Mouse (Mus musculus): ENCODE data around the gene Ebpl. TPM values are rescaled to one million over a fixed set of nuclear protein-coding genes. Genes with fewer than 3 reads are reported as not detected.
"Not testable (repeated sequence)": the region's sequence is repeated elsewhere in the genome, so short reads cannot be mapped to it uniquely, and the experiment has no call there.

The Ebpl gene
- total and polyA plus RNA-seq, 3 experiments = 3.6 to 12.9 (median 4.8) TPM

GRCm38 (mm10) chr14:61327007-61327406, 33.2 kb downstream of the Ebpl start:
- H3K4me1 ChIP-seq (ENCODE audit: control insufficient read depth in 1 of 2, insufficient read depth in 2 of 2) = peaks cover 3 to 21% of the 10 kb centered on the region in 2 experiments; a peak in 3 of 4 replicates
- not testable (repeated sequence) for H3K4me2 ChIP-seq (ENCODE audit: insufficient read depth, low read depth, poor library complexity, severe bottlenecking)

GRCm38 (mm10) chr14:61322740-61323139, 37.5 kb downstream of the Ebpl start:
- H3K36me3 ChIP-seq (replicated peaks in 1 of 2; ENCODE audit: control insufficient read depth in 1 of 2, insufficient read depth in 1 of 2, low read length in 1 of 2) = no peaks in the 10 kb centered on the region
- no peaks in the 10 kb centered on the region for H3K27me3 ChIP-seq (replicated peaks)
- in situ Hi-C loops (cut with MboI; ENCODE audit: low pct_ligation_motif_present, low pct_unique_long_range_greater_than_20kb, low sequenced_read_pairs) = no loop called here
- no peak overlapping the region for H3K4me3 ChIP-seq (replicated peaks in 1 of 3; ENCODE audit: low read depth in 2 of 3, low read length in 2 of 3, poor library complexity in 1 of 3)
- no peak for DNase-seq (ENCODE audit: extremely low read depth)
- dilution Hi-C loops (cut with MboI; ENCODE audit: extremely low pct_ligation_motif_present, extremely low pct_unique_long_range_greater_than_20kb, low sequenced_read_pairs) = no loop called here
- H3K9ac ChIP-seq (ENCODE audit: insufficient read depth, low read depth) = no peak overlapping the region
- TF ChIP-seq MAZ (IDR thresholded peaks at IDR 0.05; ENCODE audit: low read depth, low read length) (no peak), SIN3A (IDR thresholded peaks at IDR 0.05; ENCODE audit: low read length) (no peak), EP300 (IDR thresholded peaks at IDR 0.05; ENCODE audit: low read length) (no peak), ETS1 (conservative IDR thresholded peaks at IDR 0.05; ENCODE audit: low read depth, low read length) (no peak), MAX (IDR thresholded peaks at IDR 0.05; ENCODE audit: low read length) (no peak), JUN (IDR thresholded peaks at IDR 0.05; ENCODE audit: insufficient read depth, low read depth, low read length) (no peak), MYC (IDR thresholded peaks at IDR 0.05; ENCODE audit: low read depth, low read length) (no peak), POLR2AphosphoS2 (IDR thresholded peaks at IDR 0.05; ENCODE audit: low read depth, low read length) (no peak), TCF12 (IDR thresholded peaks at IDR 0.05; ENCODE audit: low read depth, low read length) (no peak), ELF1 (IDR thresholded peaks at IDR 0.05; ENCODE audit: low read depth, low read length) (no peak), BHLHE40 (IDR thresholded peaks at IDR 0.05; ENCODE audit: low read depth, low read length) (no peak), CTCF (conservative IDR thresholded peaks at IDR 0.05 in 1 of 2, IDR thresholded peaks at IDR 0.05 in 1 of 2; ENCODE audit: low read depth in 2 of 2, low read length in 2 of 2) (no peak)
- H3K79me2 ChIP-seq (replicated peaks; ENCODE audit: control insufficient read depth, extremely low read depth, insufficient read depth, poor library complexity, severe bottlenecking) = no peaks in the 10 kb centered on the region
- no peak overlapping the region for H3K27ac ChIP-seq (ENCODE audit: insufficient read depth, low read depth)
- no peak overlapping the region for H3K4me2 ChIP-seq (ENCODE audit: insufficient read depth, low read depth, poor library complexity, severe bottlenecking)
- H3K9me3 ChIP-seq (replicated peaks; ENCODE audit: low read length) = no peaks in the 10 kb centered on the region
- H3K4me1 ChIP-seq (ENCODE audit: control insufficient read depth in 1 of 2, insufficient read depth in 2 of 2) = peaks cover 0 to 3% of the 10 kb centered on the region in 2 experiments; a peak in 1 of 4 replicates

More at GRCm38 (mm10) chr14:61327007-61327406, 33.2 kb downstream of the Ebpl start:
- in situ Hi-C loops (cut with MboI; ENCODE audit: low pct_ligation_motif_present, low pct_unique_long_range_greater_than_20kb, low sequenced_read_pairs); H3K27me3 ChIP-seq (replicated peaks); H3K9me3 ChIP-seq (replicated peaks; ENCODE audit: low read length); H3K4me3 ChIP-seq (replicated peaks in 1 of 3; ENCODE audit: low read depth in 2 of 3, low read length in 2 of 3, poor library complexity in 1 of 3); H3K9ac ChIP-seq (ENCODE audit: insufficient read depth, low read depth); H3K36me3 ChIP-seq (replicated peaks in 1 of 2; ENCODE audit: control insufficient read depth in 1 of 2, insufficient read depth in 1 of 2, low read length in 1 of 2); H3K27ac ChIP-seq (ENCODE audit: insufficient read depth, low read depth); dilution Hi-C loops (cut with MboI; ENCODE audit: extremely low pct_ligation_motif_present, extremely low pct_unique_long_range_greater_than_20kb, low sequenced_read_pairs); H3K79me2 ChIP-seq (replicated peaks; ENCODE audit: control insufficient read depth, extremely low read depth, insufficient read depth, poor library complexity, severe bottlenecking): not testable (repeated sequence)
- TF ChIP-seq MAX (IDR thresholded peaks at IDR 0.05; ENCODE audit: low read length) (0 out of 2 replicates have a peak, but pooled peaks have one; percentile 13), SMC3 (IDR thresholded peaks at IDR 0.05; ENCODE audit: low read depth, low read length) (peak; percentile 14; the same call in 1 of the 2 replicates), MXI1 (IDR thresholded peaks at IDR 0.05; ENCODE audit: low read depth, low read length) (0 out of 2 replicates have a peak, but pooled peaks have one; percentile 36), CTCF (conservative IDR thresholded peaks at IDR 0.05 in 1 of 2, IDR thresholded peaks at IDR 0.05 in 1 of 2; ENCODE audit: low read depth in 2 of 2, low read length in 2 of 2) (peak in 1 of 2 experiments; percentile 41; a peak in 2 of 4 replicates), MYC (IDR thresholded peaks at IDR 0.05; ENCODE audit: low read depth, low read length) (peak; percentile 58)
- peak; percentile 49 for DNase-seq (ENCODE audit: extremely low read depth)

Measured in CH12.LX (cell line).